Mouse (Mus musculus): ENCODE measurements around the gene Islr. TPM values are rescaled to one million over a fixed set of nuclear protein-coding genes. Genes with fewer than 3 reads are reported as not detected.

Gene Islr
- polyA plus RNA-seq, 1 experiment from 2014 or later: 83.4 TPM

- Histone ChIP-seq H3K4me2 (replicated peaks) (peak overlapping the region; percentile 18; the same call in 1 of the 2 replicates), H3K27me3 (replicated peaks) (no peaks in the 10 kb centered on the region), H3K4me1 (replicated peaks) (peaks cover 38% of the 10 kb centered on the region), H3K4me3 (replicated peaks) (no peak overlapping the region), H3K27ac (0 out of 2 replicates have a peak overlapping the region, but pooled peaks have one; percentile 38), H3K9ac (no peak overlapping the region), H3K36me3 (no peaks in the 10 kb centered on the region), H3K9me3 (no peaks in the 10 kb centered on the region)
- 16% methylated on average over 16 of the region's 17 CpGs for WGBS
- peak; percentile 62 for ATAC-seq
Measured at GRCm38 (mm10) chr9:58133893-58134884, 69.9 kb downstream of the Islr start.

GRCm38 (mm10) chr9:58131735-58132134 lies 72.4 kb downstream of the Islr start:
- Histone ChIP-seq H3K4me2 (replicated peaks) (no peak overlapping the region), H3K9ac (no peak overlapping the region), H3K27ac (no peak overlapping the region), H3K9me3 (no peaks in the 10 kb centered on the region), H3K36me3 (no peaks in the 10 kb centered on the region), H3K4me1 (replicated peaks) (peaks cover 48% of the 10 kb centered on the region), H3K4me3 (replicated peaks) (no peak overlapping the region), H3K27me3 (replicated peaks) (no peaks in the 10 kb centered on the region)
- ATAC-seq: no peak
- 70% methylated on average over 7 of the region's 7 CpGs for WGBS

- H3K4me2 ChIP-seq (replicated peaks): no peak overlapping the region
- H3K27ac ChIP-seq: no peak overlapping the region
- peaks cover 46% of the 10 kb centered on the region for H3K4me1 ChIP-seq (replicated peaks)
- H3K27me3 ChIP-seq (replicated peaks): no peaks in the 10 kb centered on the region
- no peak overlapping the region for H3K9ac ChIP-seq
- H3K4me3 ChIP-seq (replicated peaks): no peak overlapping the region
- no peak for ATAC-seq
- H3K36me3 ChIP-seq: no peaks in the 10 kb centered on the region
- WGBS: 46% methylated on average over 3 of the region's 3 CpGs
- H3K9me3 ChIP-seq: no peaks in the 10 kb centered on the region
Measured at GRCm38 (mm10) chr9:58130909-58131308, 73.2 kb downstream of the Islr start.

- no peak for ATAC-seq
- no peaks in the 10 kb centered on the region for H3K9me3 ChIP-seq
- WGBS: 36% methylated on average over 8 of the region's 8 CpGs
- 0 out of 2 replicates have a peak overlapping the region, but pooled peaks have one; percentile 11 for H3K4me2 ChIP-seq (replicated peaks)
- H3K9ac ChIP-seq: 0 out of 2 replicates have a peak overlapping the region, but pooled peaks have one; percentile 8
- H3K36me3 ChIP-seq: no peaks in the 10 kb centered on the region
- H3K27ac ChIP-seq: no peak overlapping the region
- H3K27me3 ChIP-seq (replicated peaks): no peaks in the 10 kb centered on the region
- no peak overlapping the region for H3K4me3 ChIP-seq (replicated peaks)
- peaks cover 39% of the 10 kb centered on the region for H3K4me1 ChIP-seq (replicated peaks)
Measured at GRCm38 (mm10) chr9:58129508-58129907, 74.6 kb downstream of the Islr start.

GRCm38 (mm10) chr9:58128926-58129413 lies 75.1 kb downstream of the Islr start:
- Histone ChIP-seq H3K9ac (0 out of 2 replicates have a peak overlapping the region, but pooled peaks have one; percentile 8), H3K4me2 (replicated peaks) (peak overlapping the region; percentile 11; the same call in 1 of the 2 replicates), H3K9me3 (no peaks in the 10 kb centered on the region), H3K36me3 (no peaks in the 10 kb centered on the region), H3K27ac (0 out of 2 replicates have a peak overlapping the region, but pooled peaks have one; percentile 13), H3K4me3 (replicated peaks) (no peak overlapping the region), H3K27me3 (replicated peaks) (no peaks in the 10 kb centered on the region), H3K4me1 (replicated peaks) (peaks cover 33% of the 10 kb centered on the region)
- 22% methylated on average over 13 of the region's 13 CpGs for WGBS
- ATAC-seq: no peak

- Histone ChIP-seq H3K36me3 (no peaks in the 10 kb centered on the region), H3K9ac (no peak overlapping the region), H3K4me1 (replicated peaks) (peaks cover 20% of the 10 kb centered on the region), H3K4me3 (replicated peaks) (no peak overlapping the region), H3K4me2 (replicated peaks) (no peak overlapping the region), H3K9me3 (no peaks in the 10 kb centered on the region), H3K27ac (no peak overlapping the region), H3K27me3 (replicated peaks) (no peaks in the 10 kb centered on the region)
- 31% methylated on average over 4 of the region's 4 CpGs for WGBS
- ATAC-seq: no peak
Measured at GRCm38 (mm10) chr9:58125811-58126210, 78.3 kb downstream of the Islr start.

GRCm38 (mm10) chr9:58125085-58125484 lies 79.0 kb downstream of the Islr start:
- H3K36me3 ChIP-seq: no peaks in the 10 kb centered on the region
- H3K9ac ChIP-seq: no peak overlapping the region
- H3K4me3 ChIP-seq (replicated peaks): no peak overlapping the region
- H3K9me3 ChIP-seq: no peaks in the 10 kb centered on the region
- WGBS: 30% methylated on average over 3 of the region's 3 CpGs
- no peak overlapping the region for H3K27ac ChIP-seq
- H3K4me1 ChIP-seq (replicated peaks): peaks cover 20% of the 10 kb centered on the region
- peak; percentile 69 for ATAC-seq
- H3K27me3 ChIP-seq (replicated peaks): no peaks in the 10 kb centered on the region
- H3K4me2 ChIP-seq (replicated peaks): no peak overlapping the region

- Histone ChIP-seq H3K4me1 (replicated peaks) (peaks cover 31% of the 10 kb centered on the region), H3K27me3 (replicated peaks) (no peaks in the 10 kb centered on the region; the same call in 1 of the 2 replicates), H3K4me2 (replicated peaks) (no peak within 1 kb of the TSS), H3K9ac (no peak within 1 kb of the TSS), H3K27ac (no peak within 1 kb of the TSS), H3K4me3 (replicated peaks) (no peak within 1 kb of the TSS), H3K36me3 (no peaks in the 10 kb centered on the region), H3K9me3 (no peaks in the 10 kb centered on the region)
- no peak for ATAC-seq
- WGBS: 14% methylated on average over 2 of the region's 2 CpGs
Measured at GRCm38 (mm10) chr9:58118671-58119070, 85.4 kb downstream of the Islr start, which contains the start of gene Ccdc33. Ccdc33 (minus strand) TSS chr9:58118823.

- Histone ChIP-seq H3K4me3 (replicated peaks) (no peak overlapping the region), H3K27ac (peak overlapping the region; percentile 60; the same call in 1 of the 2 replicates), H3K4me1 (replicated peaks) (peaks cover 51% of the 10 kb centered on the region), H3K9me3 (no peaks in the 10 kb centered on the region), H3K9ac (no peak overlapping the region), H3K36me3 (no peaks in the 10 kb centered on the region), H3K4me2 (replicated peaks) (peak overlapping the region; percentile 23; the same call in 1 of the 2 replicates), H3K27me3 (replicated peaks) (peaks cover 4% of the 10 kb centered on the region; the same call in 1 of the 2 replicates)
- WGBS: 46% methylated on average over 7 of the region's 7 CpGs
- ATAC-seq: peak; percentile 68
Measured at GRCm38 (mm10) chr9:58116024-58116651, 88.0 kb downstream of the Islr start.

GRCm38 (mm10) chr9:58115297-58115925 lies 88.7 kb downstream of the Islr start:
- WGBS: 38% methylated on average over 7 of the region's 7 CpGs
- Histone ChIP-seq H3K27me3 (replicated peaks) (peaks cover 4% of the 10 kb centered on the region; the same call in 1 of the 2 replicates), H3K4me1 (replicated peaks) (peaks cover 51% of the 10 kb centered on the region), H3K4me3 (replicated peaks) (no peak overlapping the region), H3K27ac (peak overlapping the region; percentile 60; the same call in 1 of the 2 replicates), H3K9me3 (no peaks in the 10 kb centered on the region), H3K9ac (no peak overlapping the region), H3K4me2 (replicated peaks) (peak overlapping the region; percentile 23; the same call in 1 of the 2 replicates), H3K36me3 (no peaks in the 10 kb centered on the region)
- peak; percentile 27 for ATAC-seq

GRCm38 (mm10) chr9:58114019-58114418 lies 90.1 kb downstream of the Islr start:
- WGBS: 13% methylated on average over 9 of the region's 9 CpGs
- H3K4me1 ChIP-seq (replicated peaks): peaks cover 51% of the 10 kb centered on the region
- H3K9ac ChIP-seq: no peak overlapping the region
- no peak for ATAC-seq
- H3K4me2 ChIP-seq (replicated peaks): peak overlapping the region; percentile 51; the same call in 1 of the 2 replicates
- no peak overlapping the region for H3K4me3 ChIP-seq (replicated peaks)
- peaks cover 4% of the 10 kb centered on the region; the same call in 1 of the 2 replicates for H3K27me3 ChIP-seq (replicated peaks)
- no peaks in the 10 kb centered on the region for H3K9me3 ChIP-seq
- no peaks in the 10 kb centered on the region for H3K36me3 ChIP-seq
- H3K27ac ChIP-seq: no peak overlapping the region

Measured in intestine, embryonic 15.5 days (tissue).